Mouse (Mus musculus): ENCODE data around the gene Rspry1.

The Rspry1 gene

DNA sequence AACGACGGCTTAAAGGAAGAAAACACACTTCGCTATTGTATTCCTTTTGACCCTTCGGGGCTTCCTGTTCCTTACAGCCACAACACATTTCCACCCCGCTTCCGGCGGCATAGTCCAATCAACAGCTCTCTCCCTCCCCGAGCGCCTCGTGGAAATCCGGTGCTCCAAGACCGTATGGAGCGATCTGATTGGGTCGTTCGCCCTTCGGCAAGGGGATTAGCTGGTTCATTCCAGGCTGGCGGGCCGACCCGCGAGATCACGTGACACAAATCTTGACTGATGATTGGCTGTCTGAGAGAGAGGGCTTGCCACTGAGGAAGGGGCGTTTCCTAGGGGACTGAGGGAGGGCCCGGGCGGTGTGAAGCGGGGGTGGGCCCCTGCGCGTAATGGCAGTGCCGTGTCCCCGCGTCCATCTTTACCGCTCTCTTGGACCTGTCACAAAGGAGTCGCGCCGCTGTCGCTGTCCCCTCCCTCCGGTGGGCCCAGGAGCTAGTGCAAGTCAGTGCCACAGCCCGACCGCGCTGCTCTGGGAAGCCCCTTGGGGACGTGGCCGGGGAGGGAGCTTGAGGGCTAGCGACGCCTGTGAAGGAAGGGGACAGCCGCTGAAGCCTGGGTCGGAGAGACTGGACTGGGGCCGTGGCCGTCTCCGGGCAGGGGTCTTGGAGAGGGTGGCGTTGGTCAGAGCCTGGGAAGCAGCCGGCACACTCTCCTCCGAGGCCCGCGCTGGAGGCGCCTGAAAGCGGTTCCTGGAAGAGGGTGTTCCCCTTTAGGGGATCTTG lies at the start of gene Rspry1, which contains the start of gene Fam192a:
TSS of gene Rspry1 (plus strand) at position 331 of the 779 bp plus-strand sequence.
TSS of gene Fam192a (minus strand) at position 391 of the 779 bp plus-strand sequence.
- peak; percentile 97 for DNase-seq (ENCODE audit: extremely low read depth, low read depth, low spot score)

DNA sequence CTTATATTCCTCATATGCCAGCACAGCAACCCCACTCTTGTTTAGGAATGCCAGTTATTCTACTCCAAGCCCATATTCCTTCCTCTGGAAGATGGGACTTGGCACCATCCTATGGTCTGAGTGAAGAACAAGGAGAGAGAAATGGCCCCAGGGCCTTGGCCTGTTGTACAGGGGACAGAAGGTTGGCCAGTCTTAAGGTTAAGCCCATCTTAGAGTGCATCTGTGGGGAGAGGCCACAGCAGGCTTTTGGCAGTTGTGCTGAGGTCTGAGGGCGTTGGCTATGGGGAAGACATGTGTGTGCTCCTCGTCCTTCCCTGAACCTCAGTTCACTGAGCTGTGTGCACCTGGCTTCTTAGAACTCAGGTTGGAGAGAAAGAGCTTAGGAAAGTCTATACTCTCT lies 49.0 kb upstream of the Rspry1 start:
- no peak for DNase-seq (ENCODE audit: extremely low read depth, low read depth, low spot score)

- DNase-seq (ENCODE audit: extremely low read depth, low read depth, low spot score) = no peak
Observed at GRCm38 (mm10) chr8:94557281-94557680, 44.5 kb upstream of the Rspry1 start.

GRCm38 (mm10) chr8:94561256-94561655 lies 40.5 kb upstream of the Rspry1 start:
- no peak for DNase-seq (ENCODE audit: extremely low read depth, low read depth, low spot score)

DNA sequence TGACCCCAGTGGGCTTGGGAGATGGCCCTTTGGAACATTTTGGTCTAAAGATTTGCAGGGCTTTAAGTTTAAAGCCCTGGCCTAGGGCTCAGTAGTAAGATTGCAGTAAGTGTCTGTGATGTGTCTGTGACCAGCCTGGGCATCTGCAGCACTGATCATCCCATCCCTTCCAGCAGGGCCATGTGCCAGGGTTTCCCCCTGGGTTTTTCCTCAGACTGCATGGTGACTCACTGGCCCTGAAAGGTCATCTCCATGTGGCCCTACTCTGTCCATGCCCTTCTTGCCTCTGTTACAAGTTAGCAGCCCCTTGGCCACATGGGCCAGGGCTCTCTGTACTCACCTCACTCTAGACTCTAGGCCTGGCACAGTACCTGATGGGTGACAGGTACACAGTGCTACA lies 37.3 kb upstream of the Rspry1 start:
- DNase-seq (ENCODE audit: extremely low read depth, low read depth, low spot score) = no peak

DNA sequence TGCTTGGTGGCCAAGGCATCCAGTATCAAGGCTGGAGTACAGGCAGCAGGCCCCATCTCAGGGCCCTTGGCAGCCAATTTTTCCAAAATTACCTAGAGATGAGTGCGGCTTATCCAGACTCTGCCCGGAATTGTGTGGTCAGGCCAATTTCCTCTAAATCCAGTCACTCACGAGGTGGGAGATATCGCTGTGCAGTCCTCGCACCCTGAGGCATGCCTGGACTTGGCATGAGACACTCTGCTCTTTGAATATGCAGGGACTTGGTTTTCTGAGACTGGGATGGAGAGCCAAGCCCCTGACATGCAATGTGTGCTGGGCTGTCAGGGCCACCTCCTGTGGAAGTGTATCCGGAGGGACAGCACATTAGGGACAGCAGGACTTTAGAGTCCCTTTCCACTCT lies 35.7 kb upstream of the Rspry1 start:
- DNase-seq (ENCODE audit: extremely low read depth, low read depth, low spot score) = no peak

DNA sequence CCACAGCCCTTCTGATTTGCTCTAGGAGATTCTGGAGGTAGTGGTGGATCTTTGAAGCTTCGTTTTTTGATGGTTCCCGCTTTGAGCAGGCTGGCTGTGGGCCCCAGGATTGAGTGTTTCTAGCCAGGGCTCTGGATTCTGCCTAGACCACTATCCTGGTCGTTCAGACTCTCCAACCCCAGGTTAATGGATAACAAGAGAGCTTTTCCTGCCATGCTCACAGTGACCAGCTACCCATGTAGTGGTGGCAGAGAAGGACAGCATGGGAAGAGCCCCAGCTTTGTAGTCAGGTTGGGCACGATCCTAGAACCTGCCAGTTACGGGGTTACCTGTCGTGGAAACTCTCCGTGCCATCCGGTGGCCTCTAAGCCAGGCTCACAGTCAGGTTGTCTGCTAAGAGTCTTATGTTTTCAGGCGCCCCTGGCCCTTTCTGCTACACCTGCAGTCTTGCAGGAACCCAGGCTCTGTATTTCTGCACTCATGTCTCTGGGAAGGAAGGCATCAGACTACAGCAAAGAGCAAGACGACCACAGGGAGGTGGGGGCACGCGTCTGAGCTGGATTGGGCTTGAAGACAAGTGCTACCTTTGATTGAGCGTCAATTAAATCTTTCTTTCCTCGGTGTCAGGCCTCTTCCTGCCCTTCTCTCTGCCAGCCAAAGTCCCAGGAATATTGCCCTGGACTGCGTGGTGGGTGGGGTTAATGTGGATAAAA lies 35.1 kb upstream of the Rspry1 start:
- no peak for DNase-seq (ENCODE audit: extremely low read depth, low read depth, low spot score)

DNA sequence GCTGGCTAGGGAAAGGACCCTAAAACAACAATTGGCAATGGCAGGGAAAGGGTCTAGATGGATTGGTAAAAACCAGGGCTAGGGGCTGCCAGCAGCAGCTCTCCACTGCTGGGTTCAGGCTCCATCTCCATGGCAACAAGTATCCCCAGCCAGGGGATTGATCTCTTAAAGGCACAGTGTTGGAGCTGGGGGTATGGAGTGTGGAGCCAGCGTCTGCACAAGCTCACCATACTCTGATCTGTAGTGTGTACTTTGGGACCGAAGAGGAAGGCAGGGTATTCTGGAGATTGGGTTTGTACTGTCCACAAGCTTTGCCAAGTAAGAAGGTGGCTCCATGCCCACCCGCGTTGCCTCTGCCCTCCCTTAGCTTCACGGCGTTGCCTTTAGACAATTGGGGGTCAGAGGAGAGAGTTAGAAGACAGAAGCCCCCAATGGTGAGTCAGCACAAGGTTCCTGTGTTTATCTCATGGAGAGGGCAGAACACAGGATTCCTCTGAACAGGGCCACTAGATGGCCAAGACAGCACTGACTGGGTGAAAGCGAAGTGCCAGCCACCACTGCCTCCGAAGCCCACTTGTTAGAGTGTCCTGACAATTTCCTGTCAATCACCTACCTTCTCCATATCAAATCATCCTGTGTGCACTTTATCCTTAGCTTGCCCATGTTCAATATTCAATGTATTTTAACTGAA lies 34.4 kb upstream of the Rspry1 start:
- no peak for DNase-seq (ENCODE audit: extremely low read depth, low read depth, low spot score)

GRCm38 (mm10) chr8:94568098-94568497 lies 33.6 kb upstream of the Rspry1 start:
- peak; percentile 47 for DNase-seq (ENCODE audit: extremely low read depth, low read depth, low spot score)

- no peak for DNase-seq (ENCODE audit: extremely low read depth, low read depth, low spot score)
Observed at GRCm38 (mm10) chr8:94569419-94569818, 32.3 kb upstream of the Rspry1 start.

DNA sequence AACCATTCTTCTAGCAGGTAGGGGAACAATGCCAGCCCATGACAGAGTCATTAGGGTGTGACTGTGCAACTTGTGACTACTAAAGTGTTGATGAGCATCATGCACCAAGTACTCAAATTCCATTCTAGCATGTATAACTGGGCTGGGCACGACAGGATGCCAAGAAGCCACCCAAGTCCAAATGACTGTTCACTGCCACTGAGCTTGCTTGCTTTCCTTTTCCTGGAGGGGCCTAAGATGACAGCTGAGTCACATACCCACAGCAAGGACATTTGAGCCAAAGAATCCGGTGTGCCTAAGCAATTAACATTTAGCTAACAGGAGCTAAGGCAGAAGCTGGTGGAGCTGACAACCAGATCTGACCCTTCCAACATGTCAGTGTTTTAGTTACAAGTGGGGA lies 29.8 kb upstream of the Rspry1 start:
- no peak for DNase-seq (ENCODE audit: extremely low read depth, low read depth, low spot score)

DNA sequence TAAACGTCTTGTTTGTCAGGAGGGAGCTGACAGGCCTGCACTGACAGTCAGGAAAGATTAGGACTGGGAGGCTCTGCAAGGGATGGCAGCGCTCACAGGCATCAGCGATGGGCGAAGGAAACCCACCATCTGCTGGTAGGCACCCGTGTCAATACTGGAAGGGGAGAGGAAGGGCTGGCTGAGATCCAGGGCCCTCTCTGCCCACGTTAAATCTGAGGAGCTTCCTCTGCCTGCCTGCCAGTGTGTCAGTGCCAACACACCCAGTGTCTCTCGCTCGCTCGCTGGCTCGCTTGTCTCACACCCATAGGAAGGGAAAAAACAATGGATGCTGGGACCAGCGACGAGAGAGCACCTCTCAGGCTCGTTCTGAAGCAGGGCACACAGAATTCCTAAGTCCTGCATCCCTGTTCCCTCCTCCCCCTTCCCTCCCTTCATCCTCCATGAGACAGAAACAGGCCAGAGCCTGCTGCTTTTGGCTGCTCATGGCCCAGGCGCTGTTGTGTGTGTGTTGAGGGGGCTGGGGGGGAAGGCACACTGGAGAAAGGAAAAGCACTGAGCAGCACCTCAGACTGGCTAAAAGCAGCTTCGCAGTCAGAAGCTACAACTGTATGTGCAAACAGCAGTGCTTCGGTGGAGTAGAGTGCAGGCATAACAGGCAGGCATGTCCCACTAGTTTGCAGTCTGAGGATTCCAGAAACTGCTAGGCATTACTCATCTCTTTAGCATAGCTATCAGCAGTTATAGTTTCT lies 27.4 kb upstream of the Rspry1 start:
- no peak for DNase-seq (ENCODE audit: extremely low read depth, low read depth, low spot score)

- no peak for DNase-seq (ENCODE audit: extremely low read depth, low read depth, low spot score)
Observed at GRCm38 (mm10) chr8:94575148-94575547, 26.6 kb upstream of the Rspry1 start.

DNA sequence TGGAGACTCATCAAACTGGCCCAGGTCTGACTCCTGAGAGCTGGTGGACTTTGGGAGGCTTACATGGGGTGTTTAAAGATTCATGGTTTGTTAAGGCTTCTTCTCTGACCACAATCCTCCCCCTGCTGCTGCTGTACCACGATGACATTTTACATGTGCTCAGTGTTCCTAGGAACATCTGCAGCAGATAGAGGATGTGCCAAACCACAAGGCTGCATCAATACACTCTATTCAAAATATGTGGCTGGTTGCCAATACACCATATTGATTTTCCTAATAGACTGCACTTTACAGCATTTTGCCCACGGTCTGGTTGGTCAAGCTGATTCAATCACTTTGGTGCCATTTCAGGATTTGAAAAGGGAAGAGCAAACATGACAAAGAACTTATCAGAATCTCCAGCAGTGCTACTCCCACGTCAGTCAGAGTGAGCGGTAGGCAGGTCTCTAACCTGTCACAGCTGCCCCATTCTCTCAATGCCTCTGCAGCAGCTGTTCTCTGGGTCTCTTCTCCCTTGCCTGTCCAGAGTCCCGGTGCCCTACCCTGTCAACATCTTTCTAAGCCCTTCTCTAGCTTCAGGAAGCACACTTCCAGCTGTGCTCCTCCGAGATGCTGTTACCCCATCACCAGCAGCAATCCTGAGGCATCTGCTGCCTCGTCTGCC lies 19.8 kb upstream of the Rspry1 start:
- no peak for DNase-seq (ENCODE audit: extremely low read depth, low read depth, low spot score)

DNA sequence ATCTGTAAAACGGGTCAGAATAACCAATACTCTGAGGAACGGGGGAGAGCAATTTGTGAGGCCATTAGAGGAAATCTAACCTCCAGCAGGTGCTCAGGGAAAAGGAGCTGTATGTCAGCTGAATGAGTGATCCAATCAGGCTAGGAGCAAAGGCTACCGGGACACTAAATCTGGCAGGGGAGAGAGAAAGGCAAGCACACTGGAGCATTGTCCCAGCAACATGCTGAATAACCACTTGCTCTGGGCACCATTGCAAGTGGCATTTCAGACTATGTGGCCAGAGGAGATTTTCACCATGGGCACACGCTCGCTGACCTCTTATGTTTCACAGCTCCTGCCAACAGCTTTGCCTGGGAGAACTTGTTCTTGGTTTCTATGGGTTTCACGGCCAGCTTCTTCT lies 19.2 kb upstream of the Rspry1 start:
- DNase-seq (ENCODE audit: extremely low read depth, low read depth, low spot score) = no peak

GRCm38 (mm10) chr8:94584238-94584817 lies 17.4 kb upstream of the Rspry1 start:
- no peak for DNase-seq (ENCODE audit: extremely low read depth, low read depth, low spot score)

DNA sequence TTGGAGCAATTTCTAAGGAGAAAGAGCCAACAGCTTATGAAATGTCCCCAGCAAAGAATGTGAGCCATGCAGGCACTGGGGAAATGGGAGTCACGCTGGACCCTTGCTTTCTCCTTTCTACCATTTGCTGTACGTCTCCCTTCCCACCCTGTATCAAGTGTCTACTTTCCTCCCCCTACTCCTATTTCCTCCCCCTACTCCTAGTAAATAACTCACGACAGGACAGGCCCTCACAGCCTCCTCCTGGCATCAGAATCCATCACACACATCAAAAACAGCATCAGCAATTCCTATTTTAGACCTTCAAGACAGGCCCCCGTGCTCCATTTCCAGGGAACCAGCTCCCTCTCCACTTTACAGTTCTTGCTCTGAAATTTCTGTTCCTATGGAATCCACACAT lies 10.0 kb upstream of the Rspry1 start:
- no peak for DNase-seq (ENCODE audit: extremely low read depth, low read depth, low spot score)

- DNase-seq (ENCODE audit: extremely low read depth, low read depth, low spot score) = no peak
Observed at GRCm38 (mm10) chr8:94594211-94594610, 7.5 kb upstream of the Rspry1 start.

- peak; percentile 66 for DNase-seq (ENCODE audit: extremely low read depth, low read depth, low spot score)
Observed at GRCm38 (mm10) chr8:94600478-94600877, 1.3 kb upstream of the Rspry1 start.

DNA sequence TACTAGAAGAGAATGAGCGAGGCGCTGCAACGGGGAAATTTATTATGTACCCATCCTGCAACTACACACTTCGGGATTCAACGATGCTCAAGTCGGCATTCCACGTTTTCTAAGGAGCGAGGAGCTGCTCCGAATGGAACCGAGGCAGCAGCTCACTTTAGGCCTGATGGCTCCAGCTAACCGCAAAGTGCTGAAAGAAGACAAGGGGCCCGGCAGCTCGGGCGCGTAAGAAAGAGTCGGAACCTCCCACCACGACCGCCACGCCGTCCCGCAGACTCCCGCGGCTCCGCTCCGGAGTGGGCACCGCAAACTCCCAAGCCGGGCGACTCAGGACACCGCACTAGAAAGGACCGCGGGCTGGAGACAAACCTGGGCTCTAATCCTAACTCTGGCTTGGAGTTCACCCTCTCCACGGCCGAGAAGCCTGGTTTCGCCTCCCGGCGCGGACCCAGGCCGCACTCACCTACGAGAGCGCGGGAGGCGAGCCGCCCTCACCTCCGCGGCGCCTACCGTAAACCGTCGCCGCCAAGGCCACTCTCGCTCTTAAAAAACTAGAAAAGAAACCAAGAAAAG lies 617 bp upstream of the Rspry1 start:
- DNase-seq (ENCODE audit: extremely low read depth, low read depth, low spot score) = no peak

Data from fat pad, adult 2 months (tissue).